Mouse (Mus musculus) liver, embryonic 14.5 days (tissue): ENCODE data around the gene Rbbp8nl. TPM values are rescaled to one million over a fixed set of nuclear protein-coding genes. Genes with fewer than 3 reads are reported as not detected.

Experiments
- ATAC-seq: fragments of 200-750 bp; cut with Nextera tagmentation; 2 replicates; pipeline ENCODE4 v1.8.0; 2017; ENCODE audit warnings: moderate number of reproducible peaks, mild to moderate bottlenecking, moderate library complexity; ENCODE audit not compliant: insufficient read depth
- DNase-seq, 3 experiments: peaks; one replicate each; pipeline ENCODE4 v3.0.0-alpha.2; 2012 to 2013; ENCODE audit warnings: low read depth in 3 of 3, low spot score in 3 of 3
- H3K27ac ChIP-seq: fragments of 300-500 bp; sonication (generic); 2 replicates; pipeline ENCODE4 v1.5.1; 2014; ENCODE audit warnings: moderate library complexity, mild to moderate bottlenecking, control low read depth, inconsistent platforms
- H3K27me3 ChIP-seq: fragments of 300-500 bp; sonication (generic); 2 replicates; pipeline ENCODE4 v1.6.1; 2014; ENCODE audit warnings: mild to moderate bottlenecking, low read length, moderate library complexity; ENCODE audit not compliant: control insufficient read depth, insufficient read depth
- H3K36me3 ChIP-seq: fragments of 300-500 bp; sonication (generic); replicated peaks from 2 replicates; pipeline ENCODE4 v1.6.1; 2014; ENCODE audit warnings: low read depth; ENCODE audit not compliant: control insufficient read depth, insufficient read depth
- H3K4me1 ChIP-seq, 2 experiments: fragments of 200-500 bp in 1 of 2; fragments of 300-500 bp in 1 of 2; sonication (generic) in 1 of 2; replicated peaks; 2 replicates each; pipeline ENCODE4 v1.6.1; 2012 to 2014; ENCODE audit warnings: antibody characterized with exemption in 1 of 2, inconsistent platforms in 1 of 2, low read length in 1 of 2; ENCODE audit not compliant: control insufficient read depth in 2 of 2, insufficient read depth in 2 of 2
- H3K4me2 ChIP-seq: fragments of 300-500 bp; sonication (generic); 2 replicates; pipeline ENCODE4 v1.6.1; 2014; ENCODE audit warnings: low read depth, mild to moderate bottlenecking, control low read depth, moderate library complexity
- H3K4me3 ChIP-seq, 2 experiments: fragments of 200-500 bp in 1 of 2; fragments of 300-500 bp in 1 of 2; sonication (generic) in 1 of 2; 2 replicates each; pipeline ENCODE4 v1.5.1; 2012 to 2014; ENCODE audit warnings: low read depth in 2 of 2, low read length in 2 of 2, mild to moderate bottlenecking in 2 of 2, control low read depth in 1 of 2, inconsistent platforms in 1 of 2, moderate library complexity in 1 of 2; ENCODE audit not compliant: insufficient read depth in 1 of 2
- H3K9ac ChIP-seq: fragments of 300-500 bp; sonication (generic); replicated peaks from 2 replicates; pipeline ENCODE4 v1.6.1; 2014; ENCODE audit warnings: mild to moderate bottlenecking, control low read depth, moderate library complexity
- H3K9me3 ChIP-seq: fragments of 300-500 bp; sonication (generic); 2 replicates; pipeline ENCODE4 v1.6.1; 2016; ENCODE audit warnings: low read length, mixed read lengths; ENCODE audit not compliant: control insufficient read depth
- CTCF ChIP-seq: IDR thresholded peaks from 2 replicates; pipeline ENCODE4 v1.5.1; 2016; ENCODE audit warnings: antibody characterized with exemption, low read depth, control low read depth
- EP300 ChIP-seq: IDR thresholded peaks from 2 replicates; pipeline ENCODE4 v1.6.1; 2016; ENCODE audit warnings: antibody characterized with exemption, low read depth
- WGBS: fragments of 180-500 bp; shearing (Covaris S2); extraction: QIAGEN DNeasy Blood & Tissue Kit; methylation state at CpG from one replicate; pipeline ENCODE4 v1.1.7; 2014; ENCODE audit not compliant: insufficient replicate concordance; 5-methylcytosine and 5-hydroxymethylcytosine counted together
- polyA plus RNA-seq, 2 experiments: library from polyadenylated mRNA; depleted of rRNA in 1 of 2; stranded (reverse) in 1 of 2; unstranded in 1 of 2; fragments of >200 nt; fragmentation: Nextera tagmentation in 1 of 2; extraction: Ambion mirVana in 1 of 2; gene quantifications; 2 replicates each; pipeline versions ENCODE4 v1.2.1 to v1.2.3; 2012 to 2014

Rbbp8nl gene
- polyA plus RNA-seq, 2 experiments = 0.02 TPM; not detected in 1

DNA sequence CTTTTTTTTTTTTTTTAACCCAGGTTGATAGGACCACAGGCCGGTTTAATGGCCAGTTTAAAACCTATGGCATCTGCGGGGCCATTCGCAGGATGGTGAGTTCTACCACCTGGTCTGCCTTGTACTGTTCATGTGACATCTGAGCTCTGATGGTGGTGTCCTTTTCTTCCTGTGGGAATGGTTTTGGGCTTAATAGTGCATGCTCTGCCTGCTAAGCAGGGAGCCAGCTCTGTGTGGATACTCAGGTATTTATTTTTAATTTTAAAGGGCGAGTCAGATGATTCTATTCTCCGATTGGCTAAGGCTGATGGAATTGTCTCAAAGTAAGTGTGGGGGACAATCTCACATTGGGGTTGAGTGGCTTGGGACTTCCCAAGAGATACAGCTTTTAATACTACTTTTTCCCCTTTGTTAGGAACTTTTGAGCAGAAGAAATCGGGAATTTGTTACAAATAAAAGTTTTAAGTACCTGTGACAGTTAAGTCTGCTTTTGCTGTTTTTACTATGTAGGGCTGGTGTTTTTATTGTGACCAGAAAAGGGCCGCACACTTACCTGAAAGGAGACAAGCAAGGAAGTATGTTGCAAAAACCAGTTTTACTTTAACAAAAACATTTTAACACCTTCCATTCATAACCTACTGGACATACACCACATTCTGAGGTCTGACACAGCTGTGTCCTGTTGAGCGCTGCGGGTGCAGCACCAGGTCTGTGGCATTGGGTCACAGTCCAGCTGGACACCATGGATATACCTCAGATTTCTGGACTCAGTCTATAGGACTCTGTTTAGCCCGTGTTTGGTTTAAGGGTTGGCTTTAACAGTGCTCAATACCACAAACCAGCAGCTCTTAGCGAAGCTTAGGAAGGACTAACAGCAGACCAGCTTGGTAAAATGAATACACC, 31.5 kb downstream of the Rbbp8nl start:
- Histone ChIP-seq H3K27ac (no peak overlapping the region; the same call in 1 of the 2 replicates), H3K36me3 (peaks cover 15% of the 10 kb centered on the region), H3K4me2 (peak overlapping the region; percentile 78), H3K4me3 (peak overlapping the region; percentile 74 to 94), H3K9ac (peak overlapping the region; percentile 88), H3K4me1 (peaks cover 0 to 8% of the 10 kb centered on the region in 2 experiments; a peak in 3 of 4 replicates), H3K9me3 (no peaks in the 10 kb centered on the region), H3K27me3 (no peaks in the 10 kb centered on the region)
- DNase-seq (no peak), ATAC-seq (no peak)
- 38% methylated on average over 11 of the region's 11 CpGs for WGBS
- no peak for TF ChIP-seq CTCF
- no peak for TF ChIP-seq EP300

DNA sequence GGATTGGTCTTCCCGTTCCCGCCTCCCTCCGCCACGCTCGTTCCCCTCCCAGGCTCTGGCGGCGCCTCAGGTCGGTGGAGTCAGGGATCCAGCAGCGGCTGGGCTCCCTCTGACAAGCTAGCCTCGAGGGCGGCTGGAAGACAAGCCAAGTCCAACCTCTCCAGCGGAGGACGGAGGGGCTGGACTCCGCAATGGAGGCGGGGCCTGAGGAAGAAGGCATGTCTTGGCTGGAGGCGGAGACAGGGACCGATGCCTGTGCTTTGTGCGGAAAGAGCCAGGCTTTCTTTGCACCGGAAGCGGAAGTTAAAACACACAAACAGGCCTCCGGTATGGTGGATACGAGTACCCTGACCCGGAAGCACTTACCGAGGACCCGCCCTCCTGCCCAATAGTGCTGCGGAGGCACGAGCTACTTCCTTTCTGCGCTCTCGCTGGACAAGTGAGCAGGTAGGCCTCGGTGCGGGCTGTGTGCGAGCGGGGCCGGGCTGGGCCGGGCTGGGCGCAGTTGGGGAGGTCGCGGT, 32.6 kb downstream of the Rbbp8nl start, which contains the start of gene Rps21:
Rps21 (plus strand) TSS at position 377 of the 521 bp plus-strand sequence.
- H3K27ac ChIP-seq = peak within 1 kb of the TSS; percentile 57
- peak within 1 kb of the TSS; percentile 74 to 94 for H3K4me3 ChIP-seq
- WGBS = 0% methylated on average over 38 of the region's 38 CpGs
- ATAC-seq = peak; percentile 96
- peak; percentile 99 for DNase-seq
- H3K27me3 ChIP-seq = no peaks in the 10 kb centered on the region
- no peaks in the 10 kb centered on the region for H3K9me3 ChIP-seq
- H3K36me3 ChIP-seq = peaks cover 15% of the 10 kb centered on the region
- peaks cover 0 to 8% of the 10 kb centered on the region in 2 experiments; a peak in 3 of 4 replicates for H3K4me1 ChIP-seq
- TF ChIP-seq CTCF (no peak), EP300 (no peak)
- H3K9ac ChIP-seq = peak within 1 kb of the TSS; percentile 88
- H3K4me2 ChIP-seq = peak within 1 kb of the TSS; percentile 78

GRCm38 (mm10) chr2:180256296-180257000, 33.2 kb downstream of the Rbbp8nl start:
- Histone ChIP-seq H3K4me3 (peak overlapping the region; percentile 55 to 94), H3K9ac (peak overlapping the region; percentile 71), H3K36me3 (peaks cover 15% of the 10 kb centered on the region), H3K27me3 (no peaks in the 10 kb centered on the region), H3K4me2 (peak overlapping the region; percentile 78), H3K27ac (peak overlapping the region; percentile 57), H3K9me3 (no peaks in the 10 kb centered on the region), H3K4me1 (peaks cover 0 to 8% of the 10 kb centered on the region in 2 experiments; a peak in 3 of 4 replicates)
- ATAC-seq (peak; percentile 36), DNase-seq (no peak)
- WGBS = 15% methylated on average over 26 of the region's 26 CpGs
- TF ChIP-seq CTCF = no peak

- H3K4me3 ChIP-seq = no peak overlapping the region
- 60% methylated on average over 9 of the region's 9 CpGs for WGBS
Observed at GRCm38 (mm10) chr2:180255701-180256100, 34.0 kb downstream of the Rbbp8nl start.

More at GRCm38 (mm10) chr2:180255701-180256100, 34.0 kb downstream of the Rbbp8nl start:
- Histone ChIP-seq H3K4me2 (peak overlapping the region; percentile 78), H3K9me3 (no peaks in the 10 kb centered on the region), H3K4me1 (peaks cover 0 to 8% of the 10 kb centered on the region in 2 experiments; a peak in 3 of 4 replicates), H3K9ac (no peak overlapping the region), H3K27ac (no peak overlapping the region), H3K27me3 (no peaks in the 10 kb centered on the region), H3K36me3 (peaks cover 15% of the 10 kb centered on the region)
- no peak for DNase-seq
- TF ChIP-seq CTCF (no peak), EP300 (no peak)
- no peak for ATAC-seq
